Mouse (Mus musculus) liver, embryonic 14.5 days (tissue): ENCODE data around the gene Bpifb9b.

Experiments used
- CTCF ChIP-seq: IDR thresholded peaks from 2 replicates; pipeline ENCODE4 v1.5.1; 2016; ENCODE audit warnings: antibody characterized with exemption, low read depth, control low read depth
- EP300 ChIP-seq: IDR thresholded peaks from 2 replicates; pipeline ENCODE4 v1.6.1; 2016; ENCODE audit warnings: antibody characterized with exemption, low read depth

- TF ChIP-seq CTCF: no peak
- TF ChIP-seq EP300: no peak
Observed at GRCm38 (mm10) chr2:154338161-154338560, 31.1 kb downstream of the Bpifb9b start.
